Mouse (Mus musculus) right cerebral cortex, adult 18-20 months (tissue): Measurements from ENCODE around the gene Actl11.

Experiments used
- DNase-seq: peaks from one replicate; pipeline ENCODE4 v3.0.0; 2022; ENCODE audit warnings: mixed read lengths

Gene Actl11

GRCm38 (mm10) chr9:107962916-107963315 is 34.6 kb downstream of the Actl11 start:
- DNase-seq, result no peak

GRCm38 (mm10) chr9:107963700-107964099 is 35.4 kb downstream of the Actl11 start:
- peak; percentile 69 for DNase-seq

- DNase-seq, result no peak
Measured at GRCm38 (mm10) chr9:107964681-107965080, 36.4 kb downstream of the Actl11 start.

- DNase-seq, result no peak
Measured at GRCm38 (mm10) chr9:107966676-107967075, 38.4 kb downstream of the Actl11 start.

- DNase-seq, result no peak
Measured at GRCm38 (mm10) chr9:107967437-107967836, 39.2 kb downstream of the Actl11 start.

- DNase-seq, result no peak
Measured at GRCm38 (mm10) chr9:107968531-107968930, 40.3 kb downstream of the Actl11 start.

- no peak for DNase-seq
Measured at GRCm38 (mm10) chr9:107970311-107970710, 42.0 kb downstream of the Actl11 start.

GRCm38 (mm10) chr9:107971690-107972541 is 43.6 kb downstream of the Actl11 start:
- DNase-seq, result no peak

GRCm38 (mm10) chr9:107974491-107975171 is 46.4 kb downstream of the Actl11 start:
- DNase-seq, result no peak

GRCm38 (mm10) chr9:107975399-107976386 is 47.4 kb downstream of the Actl11 start, which contains the start of gene Uba7:
Uba7 (plus strand) TSS chr9:107975505.
- no peak for DNase-seq

GRCm38 (mm10) chr9:107978815-107979214 is 50.5 kb downstream of the Actl11 start:
- DNase-seq, result no peak
